Mouse (Mus musculus) bone marrow, adult 2 months (tissue): ENCODE measurements around the gene Fev. TPM values are rescaled to one million over a fixed set of nuclear protein-coding genes. Genes with fewer than 3 reads are reported as not detected.

Source experiments
- H3K27ac ChIP-seq: fragments of 200-500 bp; 2 replicates; pipeline ENCODE4 v1.5.1; 2012; ENCODE audit warnings: low read depth, mild to moderate bottlenecking, control low read depth, inconsistent platforms, low read length; ENCODE audit not compliant: control insufficient read depth, poor library complexity, insufficient read depth
- H3K4me1 ChIP-seq: fragments of 200-500 bp; 2 replicates; pipeline ENCODE4 v1.6.1; 2011; ENCODE audit warnings: low read length; ENCODE audit not compliant: control insufficient read depth, insufficient read depth
- H3K4me3 ChIP-seq: fragments of 200-500 bp; replicated peaks from 2 replicates; pipeline ENCODE3; 2011; ENCODE audit warnings: mild to moderate bottlenecking, low read depth, low read length, control low read depth; ENCODE audit not compliant: control insufficient read depth
- CTCF ChIP-seq: fragments of 200-500 bp; IDR thresholded peaks from 2 replicates; pipeline ENCODE4 v1.5.1; 2011; ENCODE audit warnings: low read length, control low read depth; ENCODE audit not compliant: control insufficient read depth, insufficient read depth
- POLR2A ChIP-seq: fragments of 200-500 bp; IDR thresholded peaks from 2 replicates; pipeline ENCODE4 v1.6.1; 2011; ENCODE audit warnings: low read depth, mild to moderate bottlenecking, control low read depth, low read length, borderline replicate concordance; ENCODE audit not compliant: control insufficient read depth
- WGBS: fragments of 180-500 bp; shearing (Covaris S2); methylation state at CpG from one replicate; pipeline ENCODE4 v1.1.7; 2018; 5-methylcytosine and 5-hydroxymethylcytosine counted together
- polyA plus RNA-seq: library from polyadenylated mRNA; stranded (reverse); fragments of >200 nt; gene quantifications from 2 replicates; pipeline ENCODE4 v1.2.4, GENCODE M21; 2011; ENCODE audit warnings: low replicate concordance; ENCODE audit not compliant: missing spikeins, insufficient read depth, insufficient read length

Gene Fev
- polyA plus RNA-seq, 1 experiment, result not detected

DNA sequence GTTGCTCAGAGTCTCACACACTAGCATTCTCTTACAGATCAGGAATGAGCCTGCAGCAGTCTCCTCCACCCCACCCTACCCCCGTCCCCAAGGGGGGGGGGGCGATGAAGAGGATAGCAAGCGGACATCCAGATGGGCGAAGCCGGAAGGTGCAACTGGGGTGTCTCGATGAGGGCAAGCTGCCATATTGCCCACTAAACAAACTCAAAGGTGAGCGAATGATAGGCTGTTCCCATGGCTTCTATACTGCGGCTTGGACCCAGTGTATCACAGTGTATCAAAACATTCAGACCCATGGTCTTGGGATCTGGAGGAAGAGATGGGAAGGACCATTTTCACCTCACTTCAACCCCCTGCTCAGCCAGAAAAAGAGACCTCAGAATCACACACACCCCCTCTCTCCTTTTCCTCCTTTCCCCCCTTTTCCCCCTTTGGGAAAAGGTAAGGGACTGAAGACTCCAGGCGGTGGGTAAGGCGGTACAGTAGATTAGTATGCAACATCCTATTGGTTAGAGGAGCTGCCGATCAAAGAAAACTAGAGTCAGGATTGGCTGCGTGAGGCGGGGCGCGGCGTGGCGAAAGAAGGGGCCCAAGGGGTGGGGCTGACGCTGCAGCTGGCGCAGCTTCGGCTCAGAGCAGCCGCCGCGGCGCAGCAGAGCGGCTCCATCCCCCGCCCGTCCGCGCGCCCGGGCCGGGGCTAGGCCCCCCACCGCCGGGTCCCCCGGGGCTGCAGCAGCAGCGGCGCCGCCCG, 30.7 kb downstream of the Fev start, which contains the start of gene Cdk5r2:
Cdk5r2 (plus strand) TSS at position 629 of the 751 bp plus-strand sequence.
- Histone ChIP-seq H3K27ac (no peak within 1 kb of the TSS; the same call in 1 of the 2 replicates), H3K4me3 (no peak within 1 kb of the TSS), H3K4me1 (no peaks in the 10 kb centered on the region)
- WGBS, result 5% methylated on average over 39 of the region's 39 CpGs
- TF ChIP-seq POLR2A (no peak), CTCF (no peak)

- H3K4me3 ChIP-seq, result no peak overlapping the region
- 16% methylated on average over 6 of the region's 6 CpGs for WGBS
- no peak for TF ChIP-seq POLR2A
- TF ChIP-seq CTCF, result no peak
- no peak overlapping the region for H3K27ac ChIP-seq
- no peaks in the 10 kb centered on the region for H3K4me1 ChIP-seq
Observed at GRCm38 (mm10) chr1:74851001-74851775, 34.0 kb downstream of the Fev start.

DNA sequence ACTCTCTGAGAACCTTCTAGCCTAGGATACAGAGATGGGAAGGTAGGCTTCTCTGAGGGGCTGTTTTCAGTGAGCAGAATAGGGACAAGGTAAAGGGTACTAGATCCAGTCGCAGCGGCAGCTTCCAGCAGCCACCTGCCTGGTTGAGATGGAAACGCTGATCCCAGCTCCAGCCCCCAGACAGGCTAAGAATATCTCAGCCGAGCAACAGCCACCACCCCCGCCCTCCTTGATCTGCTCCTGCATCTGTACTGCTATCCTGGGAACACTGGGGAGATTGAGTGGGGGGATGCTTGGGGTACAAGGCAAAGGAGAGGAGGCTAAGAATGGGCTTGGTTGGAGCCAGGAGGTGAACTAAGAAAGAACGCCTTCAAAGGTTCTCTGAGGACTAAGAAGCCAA, 35.0 kb downstream of the Fev start:
- 25% methylated on average over 6 of the region's 6 CpGs for WGBS

DNA sequence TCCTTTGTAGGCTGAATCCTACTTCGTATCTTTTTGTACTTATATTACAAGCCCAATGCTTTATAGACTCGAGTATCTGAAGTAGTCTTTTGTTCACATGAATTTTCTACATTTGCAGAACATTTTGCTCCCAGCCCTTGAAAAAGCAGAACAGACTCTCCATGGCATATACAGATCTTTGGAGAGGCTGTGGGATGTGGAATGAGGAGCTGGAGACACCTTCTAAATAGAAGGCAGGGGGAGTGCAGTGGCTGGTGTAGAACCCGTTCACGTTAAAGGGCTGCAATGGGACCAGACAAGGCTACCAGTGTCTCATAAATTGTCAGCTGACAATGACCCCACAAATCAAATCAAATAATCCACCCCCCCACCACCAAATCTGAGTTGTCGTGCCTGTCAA, 36.3 kb downstream of the Fev start:
- Histone ChIP-seq H3K4me1 (no peaks in the 10 kb centered on the region), H3K4me3 (no peak overlapping the region), H3K27ac (no peak overlapping the region)
- TF ChIP-seq POLR2A (no peak), CTCF (no peak)
- 54% methylated on average over 5 of the region's 5 CpGs for WGBS

More for the DNA sequence above, 35.0 kb downstream of the Fev start:
- Histone ChIP-seq H3K27ac (no peak overlapping the region), H3K4me1 (no peaks in the 10 kb centered on the region), H3K4me3 (no peak overlapping the region)
- TF ChIP-seq POLR2A (no peak), CTCF (no peak)

DNA sequence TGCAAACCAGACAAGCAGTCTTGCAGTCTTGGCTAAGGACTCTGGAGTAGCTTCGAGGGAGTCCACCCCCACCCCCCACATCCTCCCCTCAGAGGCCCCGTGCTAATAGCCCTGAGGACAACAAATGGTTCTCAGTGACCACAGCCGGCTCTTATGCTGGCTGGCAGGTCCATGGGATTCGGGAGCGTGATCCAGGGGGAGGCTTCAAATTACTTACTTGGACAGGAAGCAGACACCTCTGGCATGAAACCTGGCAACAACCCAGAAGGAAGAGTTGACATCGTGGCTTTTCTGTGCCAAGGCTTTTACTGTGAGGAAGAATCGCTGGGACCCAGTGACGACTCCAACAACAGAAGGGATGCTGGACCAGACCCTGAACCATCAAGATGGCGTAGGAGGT, 38.9 kb downstream of the Fev start:
- H3K27ac ChIP-seq, result no peak overlapping the region
- H3K4me3 ChIP-seq, result no peak overlapping the region
- WGBS, result 30% methylated on average over 9 of the region's 9 CpGs

DNA sequence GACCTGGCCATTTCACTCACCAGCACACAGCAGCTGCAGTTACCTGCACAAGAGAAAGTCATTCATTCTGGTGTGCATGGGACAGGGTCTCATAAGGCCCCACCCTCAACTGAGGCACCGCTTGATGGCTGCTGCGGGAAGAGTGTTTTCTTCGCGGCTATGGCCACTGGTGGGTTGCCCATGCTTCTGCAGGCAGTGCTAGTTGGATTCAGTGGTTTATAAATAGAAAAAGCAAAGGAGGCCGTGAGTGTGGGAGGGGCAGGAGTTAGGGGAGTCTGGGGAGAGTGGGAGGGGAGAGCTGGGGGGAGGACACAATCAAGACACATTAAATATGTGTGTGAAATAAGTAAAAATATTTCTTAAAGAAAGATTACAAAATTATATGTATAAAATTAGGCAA, 42.1 kb downstream of the Fev start:
- TF ChIP-seq POLR2A, result no peak
- no peak for TF ChIP-seq CTCF
- WGBS, result 70% methylated on average over 5 of the region's 5 CpGs
- Histone ChIP-seq H3K4me3 (no peak overlapping the region), H3K4me1 (no peaks in the 10 kb centered on the region), H3K27ac (no peak overlapping the region)

More for the DNA sequence above, 38.9 kb downstream of the Fev start:
- H3K4me1 ChIP-seq, result no peaks in the 10 kb centered on the region
- TF ChIP-seq POLR2A (no peak), CTCF (no peak)

DNA sequence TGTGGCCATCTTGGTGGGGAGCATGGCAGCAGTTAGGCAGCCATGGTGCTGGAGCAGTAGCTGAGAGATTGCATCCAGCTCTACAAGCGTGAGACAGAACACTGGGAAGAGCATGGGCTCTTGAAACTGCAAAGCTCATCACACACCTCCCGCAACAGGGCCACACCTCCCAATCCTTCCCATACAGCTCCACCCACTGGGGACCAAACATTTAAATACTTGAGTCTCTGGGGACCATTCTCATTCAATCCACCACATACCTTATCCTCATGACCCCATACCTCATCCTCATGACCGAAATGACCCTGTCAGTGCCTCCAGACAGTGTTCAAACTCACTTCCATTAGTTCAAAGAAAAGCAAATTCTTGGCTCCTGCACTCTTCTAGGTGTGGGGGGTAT, 52.0 kb downstream of the Fev start:
- Histone ChIP-seq H3K4me3 (no peak overlapping the region), H3K27ac (no peak overlapping the region), H3K4me1 (no peaks in the 10 kb centered on the region; the same call in 1 of the 2 replicates)

More for the DNA sequence above, 52.0 kb downstream of the Fev start:
- 74% methylated on average over 3 of the region's 3 CpGs for WGBS
- TF ChIP-seq CTCF (no peak), POLR2A (no peak)

Other genes starting within 250 kb of the Fev start
- gene Ttll4, start 223.7 kb downstream of the Fev start, polyA plus RNA-seq, result 12.2 and 28.2 TPM in 2 replicates
- gene Cyp27a1, start 171.8 kb downstream of the Fev start, polyA plus RNA-seq, result 9.2 and 16.4 TPM in 2 replicates
- 0.52 TPM in 1 of 2 replicates, not detected in the other for gene Prkag3, start 136.2 kb downstream of the Fev start, polyA plus RNA-seq
- gene Wnt6, start 113.5 kb downstream of the Fev start, polyA plus RNA-seq, result not detected in 2 replicates
- not detected in 2 replicates for gene Wnt10a, start 93.9 kb downstream of the Fev start, polyA plus RNA-seq
- not detected in 2 replicates for gene Cdk5r2, start 30.5 kb downstream of the Fev start, polyA plus RNA-seq
- gene Cryba2, start 7.7 kb upstream of the Fev start, polyA plus RNA-seq, result not detected in 2 replicates
- not detected in 2 replicates for gene Cfap65, start 50.2 kb upstream of the Fev start, polyA plus RNA-seq
- 0.82 TPM in 1 of 2 replicates, not detected in the other for gene Ihh, start 66.3 kb upstream of the Fev start, polyA plus RNA-seq
- 5.6 and 11.6 TPM in 2 replicates for gene Nhej1, start 239.8 kb upstream of the Fev start, polyA plus RNA-seq
- gene Slc23a3, start 248.5 kb upstream of the Fev start, polyA plus RNA-seq, result 1.7 TPM in 1 of 2 replicates, not detected in the other